Mouse (Mus musculus) kidney, postnatal 0 days (tissue): ENCODE data around the gene Ldhc. TPM values are rescaled to one million over a fixed set of nuclear protein-coding genes. Genes with fewer than 3 reads are reported as not detected.

Source experiments
- ATAC-seq: fragments of 200-750 bp; cut with Nextera tagmentation; replicated peaks from 2 replicates; pipeline ENCODE4 v1.8.0; 2017; ENCODE audit warnings: low read depth, moderate number of reproducible peaks, moderate TSS enrichment, moderate library complexity; ENCODE audit not compliant: low FRiP score
- DNase-seq: peaks from one replicate; pipeline ENCODE4 v3.0.0-alpha.2; 2016; ENCODE audit warnings: low spot score
- H3K27ac ChIP-seq: fragments of 300-500 bp; sonication (generic); 2 replicates; pipeline ENCODE4 v1.5.1; 2014; ENCODE audit warnings: mild to moderate bottlenecking
- H3K27me3 ChIP-seq: fragments of 300-500 bp; sonication (generic); 2 replicates; pipeline ENCODE4 v1.6.1; 2014; ENCODE audit warnings: low read length, mixed read lengths; ENCODE audit not compliant: insufficient read depth
- H3K36me3 ChIP-seq: fragments of 300-500 bp; sonication (generic); 2 replicates; pipeline ENCODE4 v1.6.1; 2014; ENCODE audit warnings: low read length, mixed read lengths; ENCODE audit not compliant: insufficient read depth
- H3K4me1 ChIP-seq: fragments of 300-500 bp; sonication (generic); replicated peaks from 2 replicates; pipeline ENCODE4 v1.6.1; 2014; ENCODE audit warnings: antibody characterized with exemption, low read length, mixed read lengths; ENCODE audit not compliant: insufficient read depth
- H3K4me2 ChIP-seq: fragments of 300-500 bp; sonication (generic); 2 replicates; pipeline ENCODE4 v1.6.1; 2014; ENCODE audit warnings: mild to moderate bottlenecking, low read length, moderate library complexity, mixed read lengths
- H3K4me3 ChIP-seq: fragments of 300-500 bp; sonication (generic); replicated peaks from 2 replicates; pipeline ENCODE4 v1.5.1; 2014; ENCODE audit warnings: low read depth, low read length
- H3K9ac ChIP-seq: fragments of 300-500 bp; sonication (generic); 2 replicates; pipeline ENCODE4 v1.6.1; 2014; ENCODE audit warnings: low read depth, low read length
- H3K9me3 ChIP-seq: fragments of 300-500 bp; sonication (generic); replicated peaks from 2 replicates; pipeline ENCODE4 v1.6.1; 2016; ENCODE audit warnings: low read length, inconsistent platforms, mixed read lengths
- CTCF ChIP-seq: IDR thresholded peaks from 2 replicates; pipeline ENCODE4 v1.5.1; 2016; ENCODE audit warnings: antibody characterized with exemption, low read depth, mild to moderate bottlenecking, moderate library complexity
- WGBS: fragments of 180-500 bp; shearing (Covaris S2); extraction: QIAGEN DNeasy Blood & Tissue Kit; methylation state at CpG from one replicate; pipeline ENCODE4 v1.1.7; 2014; 5-methylcytosine and 5-hydroxymethylcytosine counted together
- polyA plus RNA-seq: library from polyadenylated mRNA; unstranded; fragments of >200 nt; fragmentation: Nextera tagmentation; extraction: Ambion mirVana; gene quantifications from 2 replicates; pipeline ENCODE4 v1.2.1, GENCODE M21; 2015

The Ldhc gene
- polyA plus RNA-seq, 1 experiment from 2014 or later = not detected

- no peak for TF ChIP-seq CTCF
- H3K9ac ChIP-seq = no peak overlapping the region
- no peak for DNase-seq
- ATAC-seq = no peak
- no peaks in the 10 kb centered on the region for H3K9me3 ChIP-seq
- peak overlapping the region; percentile 92 for H3K27ac ChIP-seq
- H3K4me3 ChIP-seq = no peak overlapping the region
- no peaks in the 10 kb centered on the region for H3K36me3 ChIP-seq
- H3K27me3 ChIP-seq = no peaks in the 10 kb centered on the region
- 61% methylated on average over 4 of the region's 4 CpGs for WGBS
- H3K4me2 ChIP-seq = no peak overlapping the region
- H3K4me1 ChIP-seq = peaks cover 27% of the 10 kb centered on the region
Measured at GRCm38 (mm10) chr7:46840326-46840725, 20.7 kb upstream of the Ldhc start.

GRCm38 (mm10) chr7:46840787-46841525 is 20.0 kb upstream of the Ldhc start, which contains the start of gene Ldha:
Gene Ldha, plus strand, starts transcription at chr7:46841475.
- H3K9ac ChIP-seq = no peak within 1 kb of the TSS
- no peak within 1 kb of the TSS for H3K4me2 ChIP-seq
- peak within 1 kb of the TSS; percentile 92 for H3K27ac ChIP-seq
- H3K4me1 ChIP-seq = peaks cover 27% of the 10 kb centered on the region
- no peaks in the 10 kb centered on the region for H3K27me3 ChIP-seq
- no peak for DNase-seq
- no peak for ATAC-seq
- no peaks in the 10 kb centered on the region for H3K9me3 ChIP-seq
- H3K36me3 ChIP-seq = no peaks in the 10 kb centered on the region
- no peak within 1 kb of the TSS for H3K4me3 ChIP-seq
- 35% methylated on average over 6 of the region's 6 CpGs for WGBS
- TF ChIP-seq CTCF = no peak

- H3K4me3 ChIP-seq = no peak overlapping the region
- no peak for ATAC-seq
- no peaks in the 10 kb centered on the region for H3K36me3 ChIP-seq
- WGBS = 33% methylated on average over 5 of the region's 5 CpGs
- no peak overlapping the region for H3K9ac ChIP-seq
- H3K4me1 ChIP-seq = peaks cover 31% of the 10 kb centered on the region
- TF ChIP-seq CTCF = no peak
- no peaks in the 10 kb centered on the region for H3K9me3 ChIP-seq
- H3K4me2 ChIP-seq = no peak overlapping the region
- no peak overlapping the region for H3K27ac ChIP-seq
- H3K27me3 ChIP-seq = no peaks in the 10 kb centered on the region
- no peak for DNase-seq
Measured at GRCm38 (mm10) chr7:46842278-46842677, 18.7 kb upstream of the Ldhc start.

DNA sequence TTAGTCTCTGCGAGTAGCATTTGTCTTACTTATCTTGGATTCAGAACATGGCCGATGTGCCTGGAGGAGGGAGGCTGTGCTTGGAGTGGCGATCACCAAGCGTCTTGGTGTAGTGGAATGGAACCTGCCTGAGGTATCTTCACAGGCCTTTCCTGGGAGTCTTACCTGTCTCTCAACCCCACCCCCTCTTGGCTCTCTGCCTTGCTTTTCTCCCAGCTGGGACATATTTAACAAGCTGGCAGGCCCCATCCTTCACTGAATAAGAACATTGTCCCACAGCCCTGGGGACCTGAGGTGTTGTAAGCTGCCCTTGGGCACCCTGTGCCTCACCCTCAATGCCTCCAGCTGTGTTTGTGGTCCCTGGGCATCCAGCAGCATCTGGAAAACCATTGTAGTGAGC is 17.4 kb upstream of the Ldhc start:
- no peak for TF ChIP-seq CTCF
- WGBS = 90% methylated on average over 4 of the region's 4 CpGs
- no peak overlapping the region for H3K4me3 ChIP-seq
- DNase-seq (no peak), ATAC-seq (no peak)
- no peak overlapping the region for H3K9ac ChIP-seq
- peaks cover 5% of the 10 kb centered on the region for H3K36me3 ChIP-seq
- H3K27me3 ChIP-seq = no peaks in the 10 kb centered on the region
- H3K4me2 ChIP-seq = no peak overlapping the region
- peaks cover 30% of the 10 kb centered on the region for H3K4me1 ChIP-seq
- no peaks in the 10 kb centered on the region for H3K9me3 ChIP-seq
- H3K27ac ChIP-seq = no peak overlapping the region

- H3K4me3 ChIP-seq = peak overlapping the region; percentile 96
- H3K4me2 ChIP-seq = peak overlapping the region; percentile 99
- no peaks in the 10 kb centered on the region for H3K27me3 ChIP-seq
- under 1% methylated on average over 51 of the region's 51 CpGs for WGBS
- H3K27ac ChIP-seq = peak overlapping the region; percentile 95
- peaks cover 20% of the 10 kb centered on the region for H3K36me3 ChIP-seq
- H3K4me1 ChIP-seq = peaks cover 17% of the 10 kb centered on the region
- ATAC-seq = peak; percentile 88
- peak; percentile 93 for DNase-seq
- H3K9me3 ChIP-seq = no peaks in the 10 kb centered on the region
- no peak for TF ChIP-seq CTCF
- peak overlapping the region; percentile 91 for H3K9ac ChIP-seq
Measured at GRCm38 (mm10) chr7:46845211-46845977, 15.6 kb upstream of the Ldhc start.

GRCm38 (mm10) chr7:46845978-46846485 is 15.0 kb upstream of the Ldhc start:
- DNase-seq = peak; percentile 70
- no peaks in the 10 kb centered on the region for H3K9me3 ChIP-seq
- ATAC-seq = peak; percentile 7
- H3K27me3 ChIP-seq = no peaks in the 10 kb centered on the region
- peaks cover 23% of the 10 kb centered on the region for H3K36me3 ChIP-seq
- peak overlapping the region; percentile 91 for H3K9ac ChIP-seq
- H3K4me2 ChIP-seq = peak overlapping the region; percentile 99
- under 1% methylated on average over 36 of the region's 36 CpGs for WGBS
- peak overlapping the region; percentile 96 for H3K4me3 ChIP-seq
- peak overlapping the region; percentile 95 for H3K27ac ChIP-seq
- no peak for TF ChIP-seq CTCF
- peaks cover 17% of the 10 kb centered on the region for H3K4me1 ChIP-seq
